Mouse (Mus musculus): ENCODE measurements around the gene Olfr649. TPM values are rescaled to one million over a fixed set of nuclear protein-coding genes. Genes with fewer than 3 reads are reported as not detected.
A peak's percentile ranks its signal among the peaks of the same experiment; 100 is the strongest.

Olfr649 gene
- not detected for total RNA-seq (2021)
- long read RNA-seq, experiment 1: 0 reads
- long read RNA-seq, experiment 2: 0 reads

DNA sequence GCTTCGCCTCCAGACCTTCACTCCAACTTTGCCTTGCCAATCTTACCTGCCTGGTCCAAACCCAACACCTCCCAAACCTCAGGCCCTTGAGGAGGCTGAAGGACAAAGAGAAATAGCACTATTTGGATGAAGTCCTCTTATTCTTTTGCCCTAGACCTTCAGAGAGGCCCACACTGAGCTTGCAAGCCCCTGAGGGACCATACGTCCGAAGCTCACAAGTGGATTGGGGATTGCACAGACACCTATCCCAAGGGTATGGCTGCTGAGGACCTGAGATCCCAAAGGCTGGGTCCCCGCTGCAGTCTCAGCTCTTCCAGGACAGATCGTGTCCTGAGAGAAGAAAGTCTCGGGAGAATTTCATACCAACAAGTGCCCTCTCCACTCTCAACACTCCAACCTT is at the start of gene Olfr649:
Gene Olfr649 (minus strand): TSS at position 101 of the 400 bp plus-strand sequence.
- DNase-seq: no peak

- peak; percentile 31 for DNase-seq
Observed at GRCm38 (mm10) chr7:104244287-104245181, 48.7 kb upstream of the Olfr649 start, which contains the start of gene Trim34a. Gene Trim34a, plus strand, starts transcription at chr7:104244457.

DNA sequence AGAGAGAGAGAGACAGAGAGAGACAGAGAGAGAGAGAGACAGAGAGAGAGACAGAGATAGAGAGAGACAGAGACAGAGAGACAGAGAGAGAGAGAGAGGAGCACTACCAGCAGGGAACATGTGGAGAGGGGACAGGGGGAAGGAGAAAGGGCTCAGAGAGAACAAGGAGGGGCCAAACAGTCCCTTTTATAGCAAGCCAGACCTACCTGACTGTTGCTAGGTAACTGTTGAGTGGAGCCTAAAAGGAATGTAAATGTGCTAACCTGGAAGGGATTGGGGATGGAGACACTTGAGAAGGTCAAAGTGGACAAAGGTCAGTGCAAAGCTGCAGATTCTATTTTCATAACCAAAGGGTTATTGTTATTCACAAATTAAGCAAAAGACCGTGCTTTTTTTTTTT is 47.8 kb upstream of the Olfr649 start:
- DNase-seq: no peak

GRCm38 (mm10) chr7:104240857-104241256 is 45.1 kb upstream of the Olfr649 start:
- DNase-seq: no peak

DNA sequence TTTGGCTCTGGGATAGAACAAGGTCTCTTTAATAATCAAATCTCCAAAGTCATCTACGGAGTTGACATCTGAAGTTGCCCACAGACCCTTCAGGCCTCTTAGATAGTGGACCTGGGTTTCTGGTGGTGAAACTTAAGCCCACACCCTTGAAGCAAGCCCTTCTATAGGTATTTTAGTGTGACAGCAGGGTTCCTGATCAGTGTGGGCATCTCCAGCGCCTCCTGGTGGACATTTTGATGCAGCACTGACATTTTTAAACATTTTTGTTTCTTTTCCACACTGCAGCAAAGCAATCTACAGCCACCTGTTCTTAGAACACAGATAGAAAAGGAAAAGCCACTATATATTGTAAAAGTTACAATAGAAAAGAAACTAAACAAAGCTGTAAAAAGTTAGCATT is 35.4 kb upstream of the Olfr649 start:
- DNase-seq: no peak

DNA sequence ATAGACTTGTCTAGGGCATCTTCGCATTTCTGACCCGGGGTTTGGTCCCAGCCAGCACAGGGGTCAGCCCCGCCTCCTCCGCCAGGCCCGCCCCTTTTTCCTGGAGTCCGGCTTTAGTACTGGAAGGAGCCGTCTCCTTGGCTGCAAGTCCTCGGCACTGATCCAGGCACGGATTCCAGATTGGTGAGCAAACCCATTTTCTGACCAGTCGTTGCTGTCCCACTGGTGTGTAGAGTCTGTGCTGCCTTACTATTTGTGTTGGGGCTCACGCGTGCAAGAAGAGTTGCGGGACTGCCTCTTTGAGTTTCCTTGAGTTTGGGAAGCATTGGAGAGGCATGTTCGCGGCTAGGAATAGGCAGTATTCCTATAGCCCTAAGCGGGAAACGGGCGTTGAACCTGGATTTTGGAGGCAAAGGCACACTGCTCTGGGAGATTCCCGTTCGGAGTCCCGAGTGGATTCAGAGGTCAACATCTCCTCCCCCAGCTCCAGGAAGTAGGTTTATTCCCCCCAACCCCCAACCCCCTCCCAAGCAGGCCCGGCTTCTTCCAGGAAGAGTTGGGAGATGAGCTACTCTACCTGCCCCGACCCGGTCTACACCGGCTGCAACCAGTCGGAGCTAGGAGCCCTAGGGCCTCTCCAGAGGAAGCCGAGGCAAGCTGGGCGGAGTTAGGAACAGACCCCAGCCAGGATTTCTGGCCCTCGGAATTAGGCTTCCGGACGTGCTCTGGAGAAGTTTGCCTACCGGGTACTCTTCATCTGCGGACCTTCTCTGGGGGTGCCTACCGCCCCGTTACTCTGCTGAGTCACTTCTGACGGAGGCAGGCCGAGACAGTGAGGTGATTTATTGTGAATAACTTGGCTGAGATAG is 23.1 kb upstream of the Olfr649 start, which contains the start of gene Trim6:
Gene Trim6 (plus strand): TSS at position 93 of the 869 bp plus-strand sequence.
- peak; percentile 63 for DNase-seq

GRCm38 (mm10) chr7:104217881-104218280 is 22.1 kb upstream of the Olfr649 start:
- DNase-seq: no peak

- DNase-seq: no peak
Observed at GRCm38 (mm10) chr7:104216011-104216535, 20.3 kb upstream of the Olfr649 start.

- DNase-seq: no peak
Observed at GRCm38 (mm10) chr7:104206197-104206596, 10.4 kb upstream of the Olfr649 start.

DNA sequence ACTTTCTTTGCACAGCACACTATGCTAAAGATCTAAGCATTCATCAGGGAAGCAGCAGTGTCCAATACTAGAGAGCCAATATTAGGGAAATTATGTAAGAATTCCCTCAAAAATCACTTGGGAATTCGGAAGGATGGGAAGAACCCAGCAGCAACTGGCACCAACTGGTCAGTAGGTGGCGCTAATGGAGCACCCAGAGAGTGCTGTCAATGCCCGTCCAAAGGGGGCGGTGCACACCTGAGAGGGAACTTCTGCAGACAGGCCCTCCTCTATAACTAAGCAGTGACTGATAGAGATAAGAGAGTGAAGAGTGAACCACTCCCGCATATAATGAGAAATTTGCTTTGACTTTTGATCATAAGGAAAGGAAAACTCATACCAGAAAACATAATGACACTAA is 4.0 kb upstream of the Olfr649 start:
- peak; percentile 29 for DNase-seq

GRCm38 (mm10) chr7:104191275-104191674 is 4.5 kb downstream of the Olfr649 start:
- DNase-seq: no peak

GRCm38 (mm10) chr7:104183292-104183691 is 12.5 kb downstream of the Olfr649 start, which contains the start of gene Olfr648:
Gene Olfr648, minus strand, starts transcription at chr7:104183392.
- DNase-seq: no peak

DNA sequence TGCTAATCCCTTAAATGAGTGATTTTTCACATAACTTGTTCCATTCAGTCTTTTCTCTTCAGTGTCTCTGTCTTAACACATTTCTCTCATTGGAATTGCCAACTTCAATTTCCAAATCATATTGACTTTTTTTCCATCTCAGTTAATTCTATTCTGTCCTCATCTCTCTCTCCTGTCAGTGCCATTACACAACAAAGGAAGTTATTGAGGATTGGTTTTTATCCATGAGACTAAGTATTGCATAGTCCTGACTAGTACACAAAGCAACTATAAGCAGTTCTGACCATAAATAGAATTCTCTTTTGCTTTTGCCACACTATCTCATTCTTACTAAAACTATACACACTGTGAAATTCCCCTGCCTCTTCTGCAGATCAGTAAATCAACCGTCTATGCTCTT is 16.7 kb downstream of the Olfr649 start:
- no peak for DNase-seq

DNA sequence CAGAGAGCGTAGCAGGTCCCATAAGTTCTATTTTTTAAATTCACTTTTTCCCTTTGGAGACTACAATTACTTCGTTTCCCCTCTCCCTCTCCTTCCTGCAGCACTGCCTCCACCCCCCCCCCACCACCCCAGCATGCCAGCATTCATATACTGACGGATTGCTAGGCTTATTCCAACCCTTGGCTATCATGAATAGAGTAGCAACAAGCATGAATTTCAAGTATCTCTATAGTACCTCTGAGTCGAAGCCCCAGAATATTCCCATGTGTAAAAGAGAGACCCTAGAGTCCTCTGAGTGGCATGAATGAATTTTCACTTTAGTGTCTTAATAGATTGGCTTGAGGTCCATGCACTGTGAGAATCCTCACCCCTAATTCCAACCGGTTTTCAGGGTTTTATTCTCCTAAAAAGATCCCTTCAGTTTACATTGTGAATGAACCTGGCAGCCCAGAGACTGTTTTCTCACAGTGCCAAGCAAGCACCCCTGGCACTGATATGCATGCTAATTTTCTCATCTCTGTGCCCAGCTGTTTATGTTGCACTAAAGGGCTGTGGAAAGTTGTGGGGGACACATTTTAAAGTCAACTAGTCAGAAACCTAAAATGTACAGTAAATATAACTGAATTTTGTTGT is 17.2 kb downstream of the Olfr649 start:
- DNase-seq: no peak

DNA sequence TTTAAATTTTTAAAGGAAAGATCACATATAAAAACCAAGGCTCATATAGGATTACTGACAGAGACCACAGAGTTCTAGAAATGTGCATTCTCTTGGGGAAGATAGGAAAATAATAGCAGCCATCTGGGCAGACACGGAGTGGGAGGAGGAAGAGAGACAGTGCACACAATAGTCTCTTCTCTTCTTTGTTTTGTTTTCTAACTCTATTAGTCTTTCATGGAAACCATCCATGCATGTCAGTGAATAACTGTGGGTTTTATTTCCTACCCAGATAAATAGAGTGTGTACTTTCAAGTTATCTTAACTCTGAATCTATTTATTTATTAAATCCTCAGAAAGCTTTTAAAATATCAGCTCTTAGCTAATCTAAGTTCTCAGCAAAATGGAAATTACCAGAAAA is 20.7 kb downstream of the Olfr649 start:
- DNase-seq: no peak

DNA sequence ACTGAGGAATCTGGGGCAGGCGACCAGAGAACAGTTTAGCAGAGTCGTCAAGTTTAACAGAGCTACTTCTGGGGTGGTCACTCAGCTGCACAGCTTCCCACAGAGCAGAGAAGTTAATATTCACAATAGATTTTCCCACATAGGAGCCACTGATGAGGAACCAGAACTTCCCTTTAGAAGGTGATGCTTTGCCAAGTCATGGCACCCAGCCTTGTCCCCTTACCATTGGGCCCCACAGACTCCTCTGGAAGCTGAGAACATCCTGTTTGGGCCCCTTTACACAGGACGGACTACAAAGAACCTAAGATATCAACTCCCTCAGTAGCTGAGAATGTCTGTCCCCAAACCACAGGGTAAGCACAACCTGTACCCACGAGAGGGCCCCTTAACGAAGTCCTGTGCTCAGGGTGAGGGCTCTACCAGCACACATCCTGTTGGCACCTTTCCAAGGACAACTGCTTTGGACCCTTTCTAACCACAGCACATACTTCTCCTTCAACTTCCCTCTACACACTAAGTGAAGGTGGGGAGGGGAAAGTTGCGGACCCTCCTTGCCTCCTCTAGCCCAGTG is 26.1 kb downstream of the Olfr649 start:
- no peak for DNase-seq

DNA sequence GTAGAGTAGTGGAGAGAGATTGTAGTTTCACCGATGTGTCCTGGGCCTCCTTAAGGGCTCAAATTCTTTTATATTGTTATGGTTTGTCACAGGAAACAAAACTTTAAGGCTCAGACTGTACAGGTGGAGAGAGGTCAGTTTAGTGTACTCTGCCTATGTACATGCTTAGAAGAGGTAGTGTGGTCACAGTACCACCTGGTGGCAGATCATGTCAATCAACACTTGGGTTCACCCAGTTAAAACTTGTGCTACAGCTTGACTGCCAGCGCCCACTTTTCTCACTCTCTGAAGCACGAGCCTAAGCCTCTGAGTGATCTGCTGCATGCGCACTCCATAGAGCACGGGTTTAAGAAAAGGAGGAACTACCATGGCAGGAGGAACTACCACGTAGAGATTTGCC is 28.7 kb downstream of the Olfr649 start:
- no peak for DNase-seq

DNA sequence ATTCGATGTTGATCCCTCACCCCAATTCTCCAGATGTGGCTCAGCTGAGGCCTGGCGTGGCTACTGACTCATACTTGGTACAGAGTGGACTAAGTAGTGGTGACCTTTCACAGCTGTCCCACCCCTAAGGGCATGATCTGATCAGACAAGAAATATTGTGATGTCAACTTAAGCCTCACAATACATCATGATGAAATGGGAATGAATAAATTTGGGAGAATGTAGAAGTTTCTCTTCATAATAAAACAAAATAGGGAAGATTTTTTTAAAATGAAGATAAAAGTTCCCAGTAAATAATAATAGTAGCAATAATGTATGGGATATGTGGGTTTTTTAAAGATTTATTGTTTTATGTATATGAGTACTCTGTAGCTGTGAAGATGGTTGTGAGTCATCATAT is 45.3 kb downstream of the Olfr649 start, which contains the start of gene Ubqlnl:
Gene Ubqlnl (minus strand): TSS at position 101 of the 400 bp plus-strand sequence.
- no peak for DNase-seq

DNA sequence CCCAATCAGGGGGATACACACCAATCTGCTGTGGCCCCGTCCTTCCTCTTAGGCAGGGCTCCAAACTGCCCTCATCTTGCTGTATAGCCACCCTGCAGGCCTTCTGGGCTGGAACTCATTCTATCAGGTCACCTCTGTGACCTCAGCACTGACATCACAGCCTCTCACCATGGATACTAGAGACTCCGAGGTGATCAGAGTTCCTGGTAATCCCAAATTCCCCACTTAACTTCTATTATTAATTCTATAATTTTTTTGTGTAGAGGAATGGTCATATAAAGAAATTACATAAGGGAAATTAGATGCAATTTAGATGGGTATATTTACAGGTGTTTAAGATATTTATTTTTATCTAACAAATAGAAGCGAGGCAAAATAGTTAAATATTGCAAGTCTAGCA is 52.6 kb downstream of the Olfr649 start, which contains the start of gene Ubqln3:
Gene Ubqln3 (minus strand): TSS at position 101 of the 400 bp plus-strand sequence.
- no peak for DNase-seq

All from gastrocnemius, postnatal 25 days (tissue).